Mouse (Mus musculus): ENCODE measurements at regions not wholly inside any gene's neighbourhood (a gene's known extent, or its start where the extent isn't known, plus 50 kb on each side); places are given as distances from the start of the nearest gene placed in this dataset.
A peak's percentile ranks its signal among the peaks of the same experiment; 100 is the strongest.
"Not testable (repeated sequence)": the region's sequence is repeated elsewhere in the genome, so short reads cannot be mapped to it uniquely, and the experiment has no call there.

GRCm38 (mm10) chr4:69576256-69576655 is 622.1 kb upstream of the Brinp1 start:
- Histone ChIP-seq H3K9me3 (replicated peaks) (no peaks in the 10 kb centered on the region), H3K4me1 (no peaks in the 10 kb centered on the region), H3K27me3 (no peaks in the 10 kb centered on the region), H3K9ac (no peak overlapping the region), H3K4me3 (no peak overlapping the region), H3K36me3 (no peaks in the 10 kb centered on the region), H3K27ac (no peak overlapping the region), H3K4me2 (replicated peaks) (no peak overlapping the region)
- 79% methylated on average over 3 of the region's 3 CpGs for WGBS
- no peak for ATAC-seq (ENCODE audit: low FRiP score)

- Histone ChIP-seq H3K4me1 (no peaks in the 10 kb centered on the region), H3K27ac (no peak overlapping the region), H3K4me2 (replicated peaks) (no peak overlapping the region), H3K36me3 (no peaks in the 10 kb centered on the region), H3K27me3 (no peaks in the 10 kb centered on the region), H3K4me3 (no peak overlapping the region), H3K9ac (no peak overlapping the region), H3K9me3 (replicated peaks) (no peaks in the 10 kb centered on the region)
- no peak for ATAC-seq (ENCODE audit: low FRiP score)
- WGBS, result 91% methylated on average over 2 of the region's 2 CpGs
Measured at GRCm38 (mm10) chr4:69548104-69548503, 593.9 kb upstream of the Brinp1 start.

DNA sequence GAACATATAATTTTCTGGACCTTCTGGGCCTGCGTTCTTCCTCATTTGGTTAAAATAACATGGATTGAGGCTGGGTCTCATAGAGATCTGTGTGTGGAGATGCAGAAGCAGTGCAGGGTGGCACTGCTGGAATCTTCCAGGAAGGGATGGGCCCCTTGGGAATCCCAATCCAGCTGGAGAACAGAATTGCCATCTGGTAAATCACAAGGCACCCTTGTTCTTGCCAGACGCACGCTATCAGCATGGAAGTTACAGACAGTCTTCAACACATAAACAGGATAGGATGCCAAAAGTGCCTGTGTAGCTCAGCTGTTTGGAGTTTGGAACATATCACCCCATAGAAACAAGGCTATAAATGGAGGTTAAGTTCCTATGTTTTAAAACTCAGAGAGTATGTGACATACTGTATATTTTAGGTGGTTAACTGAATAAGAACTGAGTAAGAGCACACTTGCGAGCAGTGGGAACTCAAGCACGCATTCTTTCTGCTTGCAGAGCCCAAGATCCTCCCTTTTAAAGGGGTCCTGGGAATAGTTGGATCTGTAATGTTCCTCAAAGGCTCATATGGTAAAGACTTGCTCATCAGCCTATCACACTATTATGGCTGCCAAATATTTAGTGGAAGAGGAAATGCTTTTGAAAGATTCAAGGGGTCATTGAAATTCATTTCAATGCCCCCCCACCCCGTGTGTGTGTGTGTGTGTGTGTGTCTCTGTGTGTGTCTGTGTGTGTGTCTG is 584.1 kb upstream of the Brinp1 start:
- Histone ChIP-seq H3K27ac (no peak overlapping the region), H3K27me3 (no peaks in the 10 kb centered on the region), H3K4me1 (no peaks in the 10 kb centered on the region), H3K9me3 (replicated peaks) (no peaks in the 10 kb centered on the region), H3K4me3 (no peak overlapping the region), H3K36me3 (no peaks in the 10 kb centered on the region), H3K9ac (no peak overlapping the region), H3K4me2 (replicated peaks) (no peak overlapping the region)
- WGBS, result 86% methylated on average over 6 of the region's 6 CpGs
- ATAC-seq (ENCODE audit: low FRiP score), result no peak

- no peak for ATAC-seq (ENCODE audit: low FRiP score)
- H3K27me3 ChIP-seq, result no peaks in the 10 kb centered on the region
- H3K4me2 ChIP-seq (replicated peaks), result no peak overlapping the region
- 72% methylated on average over 3 of the region's 3 CpGs for WGBS
- H3K4me3 ChIP-seq, result no peak overlapping the region
- H3K4me1 ChIP-seq, result no peaks in the 10 kb centered on the region
- H3K9ac ChIP-seq, result no peak overlapping the region
- no peaks in the 10 kb centered on the region for H3K9me3 ChIP-seq (replicated peaks)
- H3K27ac ChIP-seq, result no peak overlapping the region
- no peaks in the 10 kb centered on the region for H3K36me3 ChIP-seq
Measured at GRCm38 (mm10) chr4:69533107-69533506, 578.9 kb upstream of the Brinp1 start.

DNA sequence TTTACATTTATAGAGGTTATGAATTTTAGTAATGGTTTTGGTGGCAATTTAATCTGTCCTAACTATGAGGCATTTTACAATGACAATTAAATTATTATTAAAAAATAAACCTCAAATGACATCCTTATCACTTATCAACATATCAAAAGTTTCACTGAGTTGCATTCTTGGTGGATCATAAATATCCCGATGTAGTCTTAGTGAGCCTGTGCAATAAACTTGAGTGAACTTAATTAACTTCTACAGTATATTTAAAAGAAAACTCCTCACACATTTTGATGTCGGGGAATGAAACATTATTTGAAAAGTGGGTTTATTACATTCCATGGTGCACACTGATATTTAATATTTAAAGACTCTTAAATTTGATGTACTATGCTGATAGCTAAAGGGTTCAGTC is 568.9 kb upstream of the Brinp1 start:
- Histone ChIP-seq H3K4me2 (replicated peaks) (no peak overlapping the region), H3K4me3 (no peak overlapping the region), H3K27ac (no peak overlapping the region), H3K36me3 (no peaks in the 10 kb centered on the region), H3K27me3 (no peaks in the 10 kb centered on the region), H3K9ac (no peak overlapping the region), H3K9me3 (replicated peaks) (no peaks in the 10 kb centered on the region), H3K4me1 (no peaks in the 10 kb centered on the region)
- ATAC-seq (ENCODE audit: low FRiP score), result no peak
- WGBS, result 85% methylated on average over 2 of the region's 2 CpGs

DNA sequence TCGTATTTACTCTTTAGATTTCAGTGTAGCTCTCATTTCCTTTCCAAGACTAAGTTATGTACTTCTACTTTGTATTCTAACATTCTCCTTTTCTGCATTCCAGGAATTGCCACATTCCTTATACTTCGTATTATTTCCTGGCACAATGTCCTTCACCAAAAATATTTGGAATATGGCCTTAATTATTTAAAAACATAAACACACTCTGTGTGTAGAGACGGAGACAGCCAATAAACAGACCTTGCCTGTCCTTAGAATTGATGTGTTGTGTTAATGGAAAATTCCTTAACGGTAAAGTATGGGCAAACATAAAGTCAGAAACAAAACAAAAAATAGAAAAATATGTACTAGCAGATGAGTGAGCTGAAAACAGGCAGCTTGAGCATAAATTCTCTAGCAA is 554.1 kb upstream of the Brinp1 start:
- no peak overlapping the region for H3K27ac ChIP-seq
- H3K27me3 ChIP-seq, result no peaks in the 10 kb centered on the region
- H3K36me3 ChIP-seq, result no peaks in the 10 kb centered on the region
- no peaks in the 10 kb centered on the region for H3K4me1 ChIP-seq
- 80% methylated on average over 4 of the region's 4 CpGs for WGBS
- H3K9me3 ChIP-seq (replicated peaks), result no peaks in the 10 kb centered on the region
- no peak overlapping the region for H3K9ac ChIP-seq
- no peak for ATAC-seq (ENCODE audit: low FRiP score)
- no peak overlapping the region for H3K4me3 ChIP-seq
- no peak overlapping the region for H3K4me2 ChIP-seq (replicated peaks)

DNA sequence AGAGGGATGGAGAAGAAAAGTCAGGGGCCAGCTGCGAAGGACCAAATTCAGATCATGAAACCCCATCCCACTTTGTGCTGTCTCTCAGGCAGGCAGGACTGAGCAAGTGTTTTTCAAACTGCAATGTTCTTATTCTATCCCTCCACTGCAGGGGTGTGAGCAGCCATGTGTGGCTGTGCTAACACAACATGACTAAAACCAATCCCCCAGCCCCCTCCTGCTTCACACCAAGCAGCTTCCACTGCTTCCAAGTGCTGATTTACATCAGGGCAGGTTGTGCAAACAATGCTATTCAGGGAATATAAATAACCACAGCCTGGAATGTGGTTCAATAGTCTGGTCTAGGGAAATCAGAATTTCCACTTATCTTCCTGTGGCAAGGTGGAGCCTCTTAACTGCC is 517.0 kb upstream of the Brinp1 start:
- H3K27ac ChIP-seq, result no peak overlapping the region
- peak; percentile 46; the same call in 1 of the 2 replicates for ATAC-seq (ENCODE audit: low FRiP score)

DNA sequence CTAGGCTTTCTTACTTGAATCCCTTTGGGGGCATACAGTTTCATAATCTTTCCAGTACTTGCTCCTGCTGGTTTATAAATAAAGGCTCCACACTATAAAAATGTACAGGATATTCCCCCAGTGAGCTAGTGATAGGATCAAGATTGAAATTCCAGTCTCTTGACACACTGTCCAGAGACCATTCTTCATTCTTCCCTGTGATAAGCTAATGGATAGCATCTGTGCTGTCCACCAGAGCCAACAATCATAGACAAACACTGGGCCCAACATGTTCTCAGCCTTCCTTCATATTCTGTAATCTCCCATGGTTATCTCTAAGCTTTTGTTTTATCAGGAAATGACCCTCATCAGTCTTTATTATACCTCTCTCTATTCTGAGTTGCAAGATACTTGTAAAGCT is 505.8 kb upstream of the Brinp1 start:
- no peak for ATAC-seq (ENCODE audit: low FRiP score)
- no peaks in the 10 kb centered on the region for H3K36me3 ChIP-seq
- H3K27me3 ChIP-seq, result no peaks in the 10 kb centered on the region
- H3K4me3 ChIP-seq, result no peak overlapping the region
- H3K4me1 ChIP-seq, result no peaks in the 10 kb centered on the region
- no peak overlapping the region for H3K4me2 ChIP-seq (replicated peaks)
- H3K9me3 ChIP-seq (replicated peaks), result no peaks in the 10 kb centered on the region
- H3K27ac ChIP-seq, result no peak overlapping the region
- H3K9ac ChIP-seq, result no peak overlapping the region

More for the DNA sequence above, 517.0 kb upstream of the Brinp1 start:
- no peak overlapping the region for H3K9ac ChIP-seq
- no peaks in the 10 kb centered on the region for H3K9me3 ChIP-seq (replicated peaks)
- no peak overlapping the region for H3K4me3 ChIP-seq
- 88% methylated on average over 1 of the region's 1 CpGs for WGBS
- no peak overlapping the region for H3K4me2 ChIP-seq (replicated peaks)
- no peaks in the 10 kb centered on the region for H3K36me3 ChIP-seq
- no peaks in the 10 kb centered on the region for H3K27me3 ChIP-seq
- 0 out of 2 replicates have a peak, but pooled peaks cover 2% of the 10 kb centered on the region for H3K4me1 ChIP-seq

DNA sequence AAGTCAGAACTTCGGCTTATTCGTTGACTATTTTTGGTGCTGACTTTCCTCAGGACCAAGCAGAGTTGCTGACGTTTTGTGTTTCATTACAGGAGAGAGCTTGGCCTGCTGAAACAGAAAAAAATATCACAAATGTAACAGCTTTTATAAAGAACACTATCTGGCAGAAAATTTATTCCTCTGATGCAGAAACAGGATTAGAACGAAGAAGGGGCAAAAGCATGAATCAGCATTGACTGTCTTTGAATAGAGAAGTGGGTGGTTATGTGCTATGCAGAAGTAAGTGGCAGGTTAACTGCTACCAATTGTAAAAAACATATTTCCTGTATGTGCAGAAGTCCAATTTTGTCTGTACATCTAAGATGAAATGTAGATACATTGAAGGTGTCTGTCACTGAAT is 502.2 kb upstream of the Brinp1 start:
- ATAC-seq (ENCODE audit: low FRiP score), result no peak

DNA sequence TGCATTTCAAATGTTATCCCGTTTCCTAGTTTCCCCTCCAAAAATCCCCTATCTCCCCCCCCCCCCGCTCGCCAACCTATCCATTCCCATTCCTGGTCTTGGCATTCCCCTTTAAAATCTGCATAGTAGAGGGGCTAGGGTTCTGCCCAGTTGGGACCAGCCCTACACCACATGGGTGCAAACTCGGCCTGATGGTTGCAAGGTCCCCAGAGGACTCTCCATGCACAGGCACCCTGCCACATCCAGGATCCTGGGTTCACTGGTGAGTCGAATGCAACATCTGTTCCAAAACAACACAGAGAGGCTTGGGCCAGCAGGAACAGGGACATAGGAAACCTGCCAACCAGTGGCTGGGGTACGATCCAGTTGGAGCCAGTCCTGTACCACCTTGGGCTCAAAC is 492.0 kb upstream of the Brinp1 start:
- H3K4me1 ChIP-seq, result no peaks in the 10 kb centered on the region
- 86% methylated on average over 6 of the region's 6 CpGs for WGBS
- no peaks in the 10 kb centered on the region for H3K27me3 ChIP-seq
- no peak for ATAC-seq (ENCODE audit: low FRiP score)
- H3K36me3 ChIP-seq, result no peaks in the 10 kb centered on the region
- H3K4me2 ChIP-seq (replicated peaks), result no peak overlapping the region
- H3K27ac ChIP-seq, result no peak overlapping the region
- H3K4me3 ChIP-seq, result no peak overlapping the region
- no peak overlapping the region for H3K9ac ChIP-seq
- no peaks in the 10 kb centered on the region for H3K9me3 ChIP-seq (replicated peaks)

More for the DNA sequence above, 502.2 kb upstream of the Brinp1 start:
- Histone ChIP-seq H3K9me3 (replicated peaks) (no peaks in the 10 kb centered on the region), H3K36me3 (no peaks in the 10 kb centered on the region), H3K4me3 (no peak overlapping the region), H3K4me2 (replicated peaks) (no peak overlapping the region), H3K4me1 (no peaks in the 10 kb centered on the region), H3K27ac (no peak overlapping the region), H3K27me3 (no peaks in the 10 kb centered on the region), H3K9ac (no peak overlapping the region)
- 87% methylated on average over 4 of the region's 4 CpGs for WGBS

DNA sequence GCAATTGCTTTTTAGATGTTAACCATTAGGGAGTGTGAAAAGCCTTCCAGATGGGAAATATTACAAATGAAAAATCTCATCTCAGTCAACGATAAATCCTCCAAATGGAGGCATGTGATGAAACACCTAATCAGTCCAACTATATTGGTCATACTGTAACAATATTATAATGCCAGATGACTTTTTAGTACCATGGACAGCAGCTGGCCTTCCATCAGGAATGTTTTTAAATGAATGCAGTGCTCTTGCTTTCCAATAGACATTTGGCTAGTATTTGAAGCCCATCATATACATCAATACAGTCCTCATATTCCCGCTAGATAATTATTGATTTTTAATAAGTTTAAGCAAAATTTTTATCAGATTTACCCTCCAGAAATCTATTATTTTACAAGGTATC is 489.8 kb upstream of the Brinp1 start:
- Histone ChIP-seq H3K9ac (no peak overlapping the region), H3K4me3 (no peak overlapping the region), H3K27me3 (no peaks in the 10 kb centered on the region), H3K27ac (no peak overlapping the region), H3K36me3 (no peaks in the 10 kb centered on the region), H3K4me1 (no peaks in the 10 kb centered on the region), H3K9me3 (replicated peaks) (no peaks in the 10 kb centered on the region), H3K4me2 (replicated peaks) (no peak overlapping the region)
- no peak for ATAC-seq (ENCODE audit: low FRiP score)
- 83% methylated on average over 2 of the region's 2 CpGs for WGBS

- H3K27me3 ChIP-seq, result no peaks in the 10 kb centered on the region
- H3K36me3 ChIP-seq, result no peaks in the 10 kb centered on the region
- no peak overlapping the region for H3K4me3 ChIP-seq
- no peak overlapping the region for H3K9ac ChIP-seq
- ATAC-seq (ENCODE audit: low FRiP score), result no peak
- WGBS, result 94% methylated on average over 9 of the region's 9 CpGs
- no peak overlapping the region for H3K4me2 ChIP-seq (replicated peaks)
- H3K4me1 ChIP-seq, result no peaks in the 10 kb centered on the region
- H3K27ac ChIP-seq, result no peak overlapping the region
- no peaks in the 10 kb centered on the region for H3K9me3 ChIP-seq (replicated peaks)
Measured at GRCm38 (mm10) chr4:69435390-69435789, 481.2 kb upstream of the Brinp1 start.

GRCm38 (mm10) chr4:69410411-69410810 is 456.2 kb upstream of the Brinp1 start:
- H3K4me3 ChIP-seq; H3K9ac ChIP-seq; H3K36me3 ChIP-seq; H3K4me1 ChIP-seq; H3K4me2 ChIP-seq (replicated peaks); ATAC-seq (ENCODE audit: low FRiP score); H3K27ac ChIP-seq; H3K9me3 ChIP-seq (replicated peaks); H3K27me3 ChIP-seq: not testable (repeated sequence)
- WGBS, result 95% methylated on average over 20 of the region's 23 CpGs

Data from hindbrain, embryonic 12.5 days (tissue).